Mouse (Mus musculus) heart, postnatal 0 days (tissue): ENCODE data around the gene Asxl2.

Experiments used
- CTCF ChIP-seq: IDR thresholded peaks from 2 replicates; pipeline ENCODE4 v1.5.1; 2016; ENCODE audit warnings: antibody characterized with exemption, control low read depth, low read depth
- EP300 ChIP-seq: IDR thresholded peaks from 2 replicates; pipeline ENCODE4 v1.6.1; 2016; ENCODE audit warnings: antibody characterized with exemption, low read depth

GRCm38 (mm10) chr12:3427067-3427889 lies 621 bp downstream of the Asxl2 start:
- TF ChIP-seq CTCF (no peak), EP300 (no peak)
